Mouse (Mus musculus): ENCODE measurements around the gene Srcin1.

The Srcin1 gene

DNA sequence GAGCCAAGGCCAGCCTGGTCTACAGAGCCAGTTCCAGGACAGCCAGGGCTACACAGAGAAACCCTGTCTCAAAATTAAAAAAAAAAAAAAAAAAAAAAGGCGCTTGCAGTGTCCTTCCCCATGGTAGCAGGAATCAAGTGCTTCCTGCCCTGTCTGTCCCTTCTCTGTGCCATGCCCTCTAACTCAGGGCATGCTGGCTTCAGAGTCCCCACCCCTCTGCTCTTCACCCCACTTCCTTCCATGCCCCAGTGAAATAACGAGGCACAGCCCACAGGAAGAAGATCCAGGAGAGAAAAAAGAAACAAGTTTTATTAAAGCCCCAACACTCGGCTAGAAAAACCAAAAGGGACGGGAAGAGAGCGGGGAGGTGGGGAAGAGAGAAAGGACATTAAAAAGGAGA is 66.9 kb downstream of the Srcin1 start:
- DNase-seq (ENCODE audit: low spot score in 2 of 2) = no peak

DNA sequence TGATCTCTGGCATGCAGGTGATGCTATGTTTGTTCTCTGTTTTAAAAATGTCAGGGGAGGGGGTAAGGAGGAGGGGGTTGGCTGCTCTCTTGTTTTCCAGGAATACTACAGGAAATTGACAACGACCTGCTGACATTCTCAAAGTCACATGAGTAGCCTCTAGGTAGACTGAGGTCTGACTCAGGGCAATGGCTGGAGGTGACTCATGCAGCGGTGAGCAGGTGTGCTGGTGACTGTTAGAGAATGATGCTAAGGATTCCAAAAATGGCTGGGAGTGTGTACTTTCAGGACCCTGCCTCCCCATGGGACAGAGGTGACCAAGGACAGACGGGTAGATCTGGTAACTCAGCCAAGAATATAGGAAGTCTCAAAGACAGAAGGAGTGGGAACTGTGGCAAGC is 67.8 kb downstream of the Srcin1 start:
- no peak for DNase-seq (ENCODE audit: low spot score in 2 of 2)

- no peak for DNase-seq (ENCODE audit: low spot score in 2 of 2)
Measured at GRCm38 (mm10) chr11:97506331-97506730, 69.7 kb downstream of the Srcin1 start.

DNA sequence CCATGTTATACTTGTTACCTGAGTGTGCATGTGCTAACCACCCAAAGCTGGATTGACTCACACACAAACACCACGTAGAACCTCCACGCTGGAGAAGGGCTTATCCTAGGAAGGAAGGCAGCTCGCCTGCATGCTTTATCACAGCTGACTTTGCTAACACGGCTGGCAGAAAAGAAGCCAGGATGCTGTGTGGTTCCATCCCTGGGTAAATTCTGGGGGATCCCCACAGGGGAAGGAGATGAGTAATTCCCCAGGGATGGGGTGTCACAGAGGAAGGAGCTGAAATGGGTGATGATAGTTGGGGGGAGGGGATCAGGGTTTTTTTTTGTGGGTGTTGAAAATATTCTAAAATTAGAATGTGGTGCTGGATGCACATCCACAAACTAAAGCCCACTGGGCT is 70.2 kb downstream of the Srcin1 start:
- no peak for DNase-seq (ENCODE audit: low spot score in 2 of 2)

- no peak for DNase-seq (ENCODE audit: low spot score in 2 of 2)
Measured at GRCm38 (mm10) chr11:97502846-97503245, 73.1 kb downstream of the Srcin1 start.

DNA sequence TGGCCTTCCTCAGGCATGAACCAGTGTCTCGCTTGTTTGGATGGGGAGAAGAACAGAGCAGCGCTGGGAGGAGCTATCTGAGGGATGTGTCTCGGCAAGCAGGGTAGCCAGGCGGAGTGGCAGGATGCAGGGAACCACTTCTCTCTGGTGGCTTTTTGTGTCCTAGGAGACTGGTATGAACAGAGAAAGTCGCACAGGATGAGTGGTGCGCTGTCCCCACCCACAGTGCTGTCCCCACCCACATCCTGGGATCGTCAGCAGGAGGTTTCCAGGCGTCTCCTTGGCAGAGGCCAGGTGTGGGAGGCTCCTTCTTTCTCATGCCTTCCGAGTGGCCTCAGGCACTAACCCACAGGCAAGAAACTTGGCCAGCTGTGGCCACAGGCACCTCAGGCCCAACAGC is 73.6 kb downstream of the Srcin1 start:
- no peak for DNase-seq (ENCODE audit: low spot score in 2 of 2)

- DNase-seq (ENCODE audit: low spot score in 2 of 2) = no peak
Measured at GRCm38 (mm10) chr11:97500720-97501448, 75.1 kb downstream of the Srcin1 start.

GRCm38 (mm10) chr11:97499865-97500719 is 75.9 kb downstream of the Srcin1 start, which contains the start of gene 4933428G20Rik:
TSS of gene 4933428G20Rik (minus strand) at chr11:97500340.
- no peak for DNase-seq (ENCODE audit: low spot score in 2 of 2)

DNA sequence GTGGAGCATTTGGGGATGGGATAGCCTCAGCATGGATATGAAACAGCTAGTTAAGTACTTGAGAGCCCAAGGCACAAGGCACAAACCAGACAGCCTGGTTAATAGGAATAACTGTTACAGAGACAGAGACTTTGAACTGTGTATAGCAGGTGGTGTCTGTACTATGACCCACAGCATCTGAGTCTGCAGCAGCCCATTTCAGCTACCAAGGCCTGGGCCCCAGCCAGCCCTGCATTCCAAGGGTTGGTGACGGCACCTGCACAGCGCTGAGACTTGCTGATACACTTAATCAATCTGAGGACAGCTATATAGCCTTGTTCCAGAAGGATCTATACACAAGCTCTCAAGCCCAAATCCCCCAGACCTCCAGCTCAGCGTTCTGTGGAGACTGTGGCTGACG is 78.4 kb downstream of the Srcin1 start:
- no peak for DNase-seq (ENCODE audit: low spot score in 2 of 2)

- no peak for DNase-seq (ENCODE audit: low spot score in 2 of 2)
Measured at GRCm38 (mm10) chr11:97492836-97493235, 83.2 kb downstream of the Srcin1 start.

DNA sequence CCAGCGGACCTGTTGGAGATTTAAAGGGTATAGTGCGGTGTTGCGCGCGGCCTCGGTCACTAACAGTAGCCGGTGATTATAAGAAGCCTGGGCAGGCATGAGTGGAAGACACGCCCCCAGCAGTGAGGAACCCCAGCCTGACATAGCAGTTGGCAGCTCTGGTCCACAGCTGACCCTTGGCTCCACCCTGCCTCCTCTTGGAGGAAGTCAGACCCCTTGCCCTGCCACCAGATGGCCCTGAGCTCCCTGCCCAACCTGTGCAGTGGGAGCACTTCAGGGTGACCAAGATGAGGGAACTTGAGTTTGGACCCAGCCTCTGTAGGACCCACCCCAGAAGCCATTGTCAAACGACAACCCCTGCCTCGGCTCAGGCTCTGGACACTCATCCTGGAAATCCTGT is 84.3 kb downstream of the Srcin1 start:
- DNase-seq (ENCODE audit: low spot score in 2 of 2) = no peak

GRCm38 (mm10) chr11:97489589-97490324 is 86.2 kb downstream of the Srcin1 start:
- DNase-seq (ENCODE audit: low spot score in 2 of 2) = peak; percentile 60 to 82

DNA sequence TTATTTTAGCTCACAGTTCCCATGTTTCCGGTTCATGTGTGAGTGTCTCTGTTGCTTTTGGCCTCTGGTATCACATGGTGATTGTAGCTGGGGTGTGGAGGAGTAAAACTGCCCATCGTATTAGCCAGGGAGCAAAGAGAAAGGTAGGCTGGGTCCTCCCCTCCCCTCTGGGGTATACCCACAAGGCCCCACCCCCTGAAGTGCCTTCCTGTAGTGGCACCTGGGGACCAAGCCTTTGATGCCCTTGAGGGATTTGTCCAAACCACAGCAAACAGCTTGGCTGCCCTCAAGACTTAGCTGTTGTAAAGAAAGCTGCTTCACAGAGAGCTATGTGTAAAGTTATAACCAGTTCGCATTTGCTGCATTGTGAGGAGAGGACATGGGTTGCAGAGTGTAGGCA is 88.3 kb downstream of the Srcin1 start:
- DNase-seq (ENCODE audit: low spot score in 2 of 2) = peak in 1 of 2 experiments; percentile 27

DNA sequence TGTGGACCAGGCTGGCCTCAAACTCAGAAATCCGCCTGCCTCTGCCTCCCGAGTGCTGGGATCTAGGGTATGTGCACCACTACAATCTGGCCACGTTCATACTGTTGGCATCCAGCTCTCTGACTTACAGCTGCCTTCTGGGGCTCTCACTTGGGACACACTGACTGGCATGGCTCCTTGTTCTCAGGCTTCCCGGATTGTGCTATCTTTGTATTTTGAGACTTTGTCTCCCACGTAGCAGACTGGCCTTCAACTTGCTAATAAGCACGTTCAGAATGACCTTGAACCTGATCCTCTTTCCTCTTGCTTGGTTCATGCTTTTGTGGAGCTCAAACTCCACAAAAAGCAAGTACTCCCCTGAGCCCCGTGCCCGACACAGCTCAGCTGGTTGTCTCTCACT is 90.3 kb downstream of the Srcin1 start:
- no peak for DNase-seq (ENCODE audit: low spot score in 2 of 2)

DNA sequence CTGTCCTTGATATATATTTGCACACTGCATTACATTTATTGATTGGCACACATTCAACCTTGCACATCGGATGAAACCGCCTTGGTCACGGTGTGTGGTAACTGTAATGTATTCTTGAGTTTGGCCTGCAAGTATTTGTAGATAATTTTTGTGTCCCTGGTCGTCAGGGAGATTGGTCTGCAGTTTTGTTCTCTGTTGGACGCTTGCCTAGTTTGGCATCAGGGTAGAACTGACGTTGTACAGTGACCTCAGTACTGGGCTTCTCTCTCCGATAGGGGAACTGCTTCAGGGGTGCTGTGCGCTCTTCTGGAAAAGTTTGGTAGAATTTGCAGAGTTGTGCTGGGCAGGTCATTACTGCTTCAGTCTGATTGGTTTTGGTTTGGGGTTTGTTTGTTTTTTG is 96.2 kb downstream of the Srcin1 start:
- DNase-seq (ENCODE audit: low spot score in 2 of 2) = no peak

DNA sequence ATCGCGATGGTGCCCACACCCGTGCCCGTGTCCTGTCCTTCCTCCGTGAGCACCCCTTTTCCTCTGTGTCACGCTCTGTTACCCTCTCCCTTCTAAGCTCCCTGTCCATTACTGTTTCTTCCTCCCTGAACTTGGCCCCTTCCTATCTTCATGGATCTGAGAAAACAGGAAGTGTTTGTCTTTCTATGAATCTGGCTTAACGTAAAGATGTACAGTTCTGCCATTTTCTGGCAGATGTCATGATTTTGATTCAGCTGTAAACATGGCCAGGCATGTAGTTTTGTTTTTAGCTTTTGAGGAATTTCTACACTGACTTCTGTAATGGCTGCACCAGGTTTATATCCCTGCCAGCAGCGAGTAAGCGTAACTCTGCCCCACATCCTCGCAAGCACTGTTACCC is 96.9 kb downstream of the Srcin1 start:
- DNase-seq (ENCODE audit: low spot score in 2 of 2) = no peak

GRCm38 (mm10) chr11:97478345-97478744 is 97.6 kb downstream of the Srcin1 start:
- DNase-seq (ENCODE audit: low spot score in 2 of 2) = no peak

DNA sequence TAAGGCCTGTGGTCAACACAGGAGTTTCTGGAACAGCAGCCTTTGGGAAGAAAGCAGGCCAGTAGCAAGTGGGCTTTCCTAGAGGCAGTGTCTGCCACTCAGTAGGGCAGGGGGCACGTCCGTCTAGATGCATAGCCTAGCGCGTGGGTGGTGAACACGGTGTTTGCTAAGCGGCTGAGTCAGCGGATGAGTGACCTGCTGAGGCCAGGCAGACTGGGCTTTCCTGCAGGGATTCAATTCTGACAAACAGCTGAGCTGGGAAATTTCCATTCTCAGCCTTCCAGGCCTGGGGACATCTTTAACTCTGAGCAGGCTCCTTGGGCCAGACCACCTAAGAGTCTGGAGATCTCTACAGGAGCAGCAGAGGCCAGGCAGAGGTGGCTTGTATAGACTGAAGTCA is 98.6 kb downstream of the Srcin1 start:
- DNase-seq (ENCODE audit: low spot score in 2 of 2) = no peak

DNA sequence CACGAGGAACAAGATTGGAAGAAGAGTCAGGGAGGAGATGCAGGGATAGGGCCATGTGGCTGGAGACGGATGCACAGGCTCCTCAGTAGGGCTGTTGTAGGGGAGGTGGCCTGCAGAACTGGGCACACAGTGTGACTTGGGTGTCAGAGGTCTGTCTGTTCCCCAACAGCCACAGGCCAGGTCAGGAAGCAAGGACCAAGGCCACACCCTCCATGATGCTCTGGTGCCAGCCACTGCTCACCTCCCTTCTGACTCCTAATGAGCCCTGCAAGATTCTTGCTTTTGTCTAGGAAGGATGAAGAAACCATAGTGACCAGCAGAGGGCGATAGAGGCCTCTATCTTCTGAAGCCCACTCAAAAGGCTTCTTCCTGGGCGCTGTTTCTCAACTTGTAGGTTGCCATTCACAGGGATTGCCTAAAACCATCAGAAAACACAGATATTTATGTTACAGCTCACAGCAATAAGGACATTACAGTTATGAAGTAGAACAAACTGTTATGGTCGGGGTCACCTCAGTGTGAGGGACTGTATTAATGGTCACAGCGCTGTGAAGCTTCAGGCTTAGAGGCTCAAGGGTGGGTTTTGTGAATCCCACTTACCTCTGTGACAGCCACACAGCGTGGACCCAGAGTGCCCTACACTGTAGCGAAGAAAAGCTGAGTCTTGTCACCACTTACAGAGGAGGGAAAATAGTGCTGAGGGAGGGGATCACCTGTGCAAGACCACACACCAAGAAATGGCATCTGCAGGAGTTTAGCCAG is 99.5 kb downstream of the Srcin1 start:
- DNase-seq (ENCODE audit: low spot score in 2 of 2) = peak; percentile 50 to 68

GRCm38 (mm10) chr11:97471276-97471675 is 104.7 kb downstream of the Srcin1 start:
- DNase-seq (ENCODE audit: low spot score in 2 of 2) = no peak

DNA sequence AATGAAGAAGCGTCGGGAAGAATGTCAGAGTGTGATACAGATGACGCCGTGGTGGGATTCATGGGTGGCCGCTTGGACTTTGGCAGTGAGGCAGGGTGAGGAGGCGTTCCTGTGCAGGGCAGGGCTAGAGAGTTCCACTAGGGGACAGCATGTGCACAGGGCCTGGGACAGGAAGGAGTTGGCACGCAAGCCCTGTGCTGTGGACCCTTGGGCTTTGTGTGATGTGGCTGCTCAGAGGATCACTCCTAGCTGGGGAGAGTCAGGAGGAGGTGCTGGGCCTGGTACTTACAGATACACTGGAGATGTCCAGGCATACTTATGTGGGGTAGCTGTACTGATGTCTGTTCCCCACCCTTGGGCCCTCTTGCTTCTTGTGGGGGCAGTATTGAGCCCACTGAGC is 106.2 kb downstream of the Srcin1 start:
- no peak for DNase-seq (ENCODE audit: low spot score in 2 of 2)
